Mouse (Mus musculus): ENCODE results near the gene Gpr162. TPM values are rescaled to one million over a fixed set of nuclear protein-coding genes. Genes with fewer than 3 reads are reported as not detected.
"Not testable (repeated sequence)": the region's sequence is repeated elsewhere in the genome, so short reads cannot be mapped to it uniquely, and the experiment has no call there.

Gene Gpr162
- polyA plus RNA-seq, 1 experiment from 2014 or later: 70.2 TPM

- H3K36me3 ChIP-seq (ENCODE audit: inconsistent target); H3K79me2 ChIP-seq (ENCODE audit: inconsistent target); H3K4me3 ChIP-seq (ENCODE audit: inconsistent target): not testable (repeated sequence)
- H3K27ac ChIP-seq: peak overlapping the region; percentile 77
- 100% methylated on average over 1 of the region's 2 CpGs for WGBS (ENCODE audit: missing documents)
Measured at GRCm38 (mm10) chr6:124894113-124894512, 30.3 kb upstream of the Gpr162 start.

DNA sequence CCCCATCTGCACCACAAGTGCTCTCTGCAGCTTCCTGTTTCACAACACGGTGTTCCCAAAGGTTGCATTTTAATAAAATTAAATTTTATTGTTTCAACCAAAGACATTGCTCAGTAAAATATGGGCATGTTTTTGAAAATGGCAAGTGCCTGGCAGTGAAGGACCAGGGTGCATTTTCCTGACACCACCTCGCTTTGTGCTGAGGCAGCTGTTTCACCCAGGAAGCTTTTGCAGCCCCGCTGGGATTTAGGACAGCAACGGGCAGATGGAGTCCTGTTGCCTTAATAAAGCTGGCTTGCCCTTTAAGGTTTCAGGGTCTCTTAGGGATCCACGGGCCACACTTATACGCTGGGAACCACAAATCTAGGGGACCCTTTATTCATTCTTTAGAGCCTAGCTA is 27.2 kb upstream of the Gpr162 start:
- Histone ChIP-seq H3K79me2 (ENCODE audit: inconsistent target) (no peaks in the 10 kb centered on the region; the same call in 1 of the 2 replicates), H3K27ac (no peak overlapping the region), H3K4me3 (ENCODE audit: inconsistent target) (no peak overlapping the region), H3K36me3 (ENCODE audit: inconsistent target) (no peaks in the 10 kb centered on the region)
- WGBS (ENCODE audit: missing documents): 64% methylated on average over 6 of the region's 6 CpGs

DNA sequence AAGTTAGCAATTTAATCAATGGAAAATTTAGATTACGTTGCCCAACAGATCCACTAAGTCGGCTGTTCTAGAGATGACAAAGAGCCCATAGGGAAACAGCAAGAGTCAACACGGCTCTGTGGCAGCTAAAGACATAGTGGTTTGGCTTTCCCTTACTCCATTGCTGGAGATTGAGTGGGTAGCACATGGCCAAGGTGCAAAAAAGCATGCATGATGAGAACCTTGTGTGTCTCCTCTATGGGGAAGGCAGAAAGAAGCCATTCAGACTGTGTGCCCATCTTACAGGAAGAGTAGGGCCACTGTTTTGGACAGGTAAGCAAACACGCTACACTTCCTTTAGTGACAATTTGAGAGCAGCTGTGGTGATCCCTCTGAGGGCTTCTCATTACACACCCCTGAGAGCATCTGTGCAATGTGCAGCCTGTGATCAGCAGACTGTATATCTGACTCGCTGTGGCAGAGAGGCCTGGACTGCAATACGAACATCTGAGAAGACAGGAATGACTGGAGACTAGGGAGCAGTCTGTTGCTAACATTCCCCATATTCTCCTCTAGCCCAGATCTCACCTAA is 24.9 kb upstream of the Gpr162 start:
- Histone ChIP-seq H3K79me2 (ENCODE audit: inconsistent target) (no peaks in the 10 kb centered on the region; the same call in 1 of the 2 replicates), H3K36me3 (ENCODE audit: inconsistent target) (no peaks in the 10 kb centered on the region), H3K4me3 (ENCODE audit: inconsistent target) (no peak overlapping the region), H3K27ac (no peak overlapping the region)
- 92% methylated on average over 5 of the region's 6 CpGs for WGBS (ENCODE audit: missing documents)

DNA sequence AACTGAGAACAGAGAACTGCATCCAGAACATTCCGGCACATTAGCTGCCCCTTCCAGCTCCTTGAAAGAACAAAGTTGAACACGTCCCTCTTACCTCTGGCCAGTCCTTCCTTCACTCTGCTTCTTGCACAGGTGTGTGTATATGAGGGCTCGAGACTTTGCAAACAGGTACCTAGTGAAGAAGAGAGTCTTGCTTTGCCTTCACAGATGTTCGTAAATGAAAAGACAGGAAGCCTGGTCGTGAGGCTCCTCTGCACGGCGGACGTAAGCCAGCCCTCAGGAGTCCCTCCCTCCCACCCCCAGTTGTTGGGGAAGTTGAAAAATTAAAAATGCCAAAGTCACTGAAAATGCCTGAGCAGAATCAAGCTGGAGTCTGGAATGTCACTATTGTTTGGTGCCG is 24.2 kb upstream of the Gpr162 start, which contains the start of gene Cd4:
Cd4 (minus strand) TSS at position 236 of the 400 bp plus-strand sequence.
- Histone ChIP-seq H3K4me3 (ENCODE audit: inconsistent target) (no peak within 1 kb of the TSS), H3K36me3 (ENCODE audit: inconsistent target) (no peaks in the 10 kb centered on the region), H3K27ac (no peak within 1 kb of the TSS), H3K79me2 (ENCODE audit: inconsistent target) (no peaks in the 10 kb centered on the region; the same call in 1 of the 2 replicates)
- 67% methylated on average over 9 of the region's 9 CpGs for WGBS (ENCODE audit: missing documents)

DNA sequence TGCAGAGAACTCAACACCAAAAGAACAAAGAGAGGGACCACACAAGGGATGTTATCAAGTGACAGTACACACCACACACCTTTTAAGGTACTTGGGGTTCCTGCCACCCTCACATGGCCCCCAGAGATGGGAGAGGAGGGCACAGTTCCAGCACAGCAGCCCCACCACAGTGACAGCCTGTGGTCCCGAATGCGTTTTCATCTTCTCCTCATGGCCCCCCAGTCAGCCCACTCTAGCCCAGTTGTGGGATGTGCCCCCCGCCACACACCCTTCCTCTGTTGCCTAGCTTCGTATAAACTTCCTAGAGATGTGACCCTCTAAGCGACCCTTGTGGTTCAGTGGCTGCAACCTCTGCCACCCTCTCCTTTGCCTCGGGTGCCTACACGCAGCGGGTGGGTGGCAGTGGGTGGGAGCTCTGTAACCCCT is 22.2 kb upstream of the Gpr162 start:
- Histone ChIP-seq H3K36me3 (ENCODE audit: inconsistent target) (no peaks in the 10 kb centered on the region), H3K79me2 (ENCODE audit: inconsistent target) (no peaks in the 10 kb centered on the region; the same call in 1 of the 2 replicates), H3K4me3 (ENCODE audit: inconsistent target) (no peak overlapping the region), H3K27ac (no peak overlapping the region)
- WGBS (ENCODE audit: missing documents): 85% methylated on average over 8 of the region's 8 CpGs

DNA sequence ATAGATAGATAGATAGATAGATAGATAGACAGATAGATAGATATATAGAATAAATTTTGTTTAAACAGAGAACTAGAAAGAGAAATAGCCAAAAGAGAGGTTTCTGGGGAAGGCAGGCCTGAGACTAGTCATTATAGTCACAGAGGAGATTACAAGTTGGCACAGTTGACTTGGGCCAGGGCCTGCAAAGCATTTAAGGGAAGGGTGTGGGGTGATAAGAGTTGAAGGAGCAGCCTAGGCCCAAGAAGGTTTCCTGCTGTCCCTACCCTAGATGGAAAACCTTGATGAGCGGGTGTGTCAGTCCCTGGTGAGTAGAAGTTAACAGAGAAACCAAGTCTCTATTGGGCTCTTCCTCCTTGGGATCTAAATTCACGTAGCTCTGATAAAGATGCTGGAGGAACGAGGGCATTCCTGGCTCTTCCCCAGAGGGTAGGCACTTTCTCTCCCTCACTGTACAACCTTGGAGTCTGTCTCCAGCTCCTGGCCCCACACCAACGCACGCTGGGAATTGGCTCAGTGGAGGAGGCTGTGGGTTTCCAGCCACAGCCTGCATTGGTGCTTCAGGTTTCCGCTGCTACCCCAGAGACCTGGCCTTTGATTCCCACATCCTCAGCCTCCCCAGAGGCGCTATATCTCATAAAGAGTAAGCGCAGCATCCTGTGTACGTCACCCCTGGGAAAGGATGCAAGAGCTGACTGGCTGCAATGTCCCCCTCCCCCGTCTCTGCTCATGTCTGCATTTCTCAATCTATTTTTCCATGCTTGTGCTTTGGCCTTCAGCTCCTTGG is 21.1 kb upstream of the Gpr162 start:
- 92% methylated on average over 10 of the region's 10 CpGs for WGBS (ENCODE audit: missing documents)
- Histone ChIP-seq H3K4me3 (ENCODE audit: inconsistent target) (no peak overlapping the region), H3K27ac (no peak overlapping the region), H3K36me3 (ENCODE audit: inconsistent target) (no peaks in the 10 kb centered on the region), H3K79me2 (ENCODE audit: inconsistent target) (no peaks in the 10 kb centered on the region; the same call in 1 of the 2 replicates)

GRCm38 (mm10) chr6:124883351-124883750 is 19.6 kb upstream of the Gpr162 start:
- H3K27ac ChIP-seq: no peak overlapping the region
- H3K4me3 ChIP-seq (ENCODE audit: inconsistent target): no peak overlapping the region
- 82% methylated on average over 6 of the region's 10 CpGs for WGBS (ENCODE audit: missing documents)
- no peaks in the 10 kb centered on the region; the same call in 1 of the 2 replicates for H3K79me2 ChIP-seq (ENCODE audit: inconsistent target)
- H3K36me3 ChIP-seq (ENCODE audit: inconsistent target): no peaks in the 10 kb centered on the region

GRCm38 (mm10) chr6:124881821-124882220 is 18.0 kb upstream of the Gpr162 start:
- WGBS (ENCODE audit: missing documents): 94% methylated on average over 9 of the region's 9 CpGs
- Histone ChIP-seq H3K79me2 (ENCODE audit: inconsistent target) (no peaks in the 10 kb centered on the region; the same call in 1 of the 2 replicates), H3K27ac (no peak overlapping the region), H3K36me3 (ENCODE audit: inconsistent target) (no peaks in the 10 kb centered on the region), H3K4me3 (ENCODE audit: inconsistent target) (no peak overlapping the region)

- Histone ChIP-seq H3K27ac (no peak overlapping the region), H3K4me3 (ENCODE audit: inconsistent target) (no peak overlapping the region), H3K36me3 (ENCODE audit: inconsistent target) (no peaks in the 10 kb centered on the region), H3K79me2 (ENCODE audit: inconsistent target) (no peaks in the 10 kb centered on the region)
- WGBS (ENCODE audit: missing documents): 72% methylated on average over 6 of the region's 6 CpGs
Measured at GRCm38 (mm10) chr6:124879390-124879789, 15.6 kb upstream of the Gpr162 start.

DNA sequence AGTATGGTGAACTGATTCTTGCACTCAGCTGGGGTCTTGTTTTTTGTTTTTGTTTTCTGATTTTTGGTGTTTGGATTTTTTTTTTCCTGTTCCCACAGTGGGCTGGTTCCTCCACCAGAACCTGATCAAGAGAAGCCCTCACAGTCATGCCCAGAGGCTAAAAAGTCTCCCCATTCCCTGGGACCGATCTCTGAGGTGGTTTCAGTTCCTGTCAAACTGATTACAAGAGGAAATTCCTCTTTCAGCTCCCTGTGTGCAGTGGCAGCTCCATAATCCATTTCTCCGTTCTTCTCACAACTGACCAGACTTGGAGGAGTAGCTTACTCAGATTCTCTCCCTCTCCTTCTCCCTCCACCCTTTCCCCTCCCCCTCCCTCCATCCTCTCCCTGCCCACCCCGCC is 10.6 kb upstream of the Gpr162 start:
- no peaks in the 10 kb centered on the region for H3K36me3 ChIP-seq (ENCODE audit: inconsistent target)
- peak overlapping the region; percentile 36 for H3K27ac ChIP-seq
- WGBS (ENCODE audit: missing documents): 0% methylated on average over 2 of the region's 3 CpGs

DNA sequence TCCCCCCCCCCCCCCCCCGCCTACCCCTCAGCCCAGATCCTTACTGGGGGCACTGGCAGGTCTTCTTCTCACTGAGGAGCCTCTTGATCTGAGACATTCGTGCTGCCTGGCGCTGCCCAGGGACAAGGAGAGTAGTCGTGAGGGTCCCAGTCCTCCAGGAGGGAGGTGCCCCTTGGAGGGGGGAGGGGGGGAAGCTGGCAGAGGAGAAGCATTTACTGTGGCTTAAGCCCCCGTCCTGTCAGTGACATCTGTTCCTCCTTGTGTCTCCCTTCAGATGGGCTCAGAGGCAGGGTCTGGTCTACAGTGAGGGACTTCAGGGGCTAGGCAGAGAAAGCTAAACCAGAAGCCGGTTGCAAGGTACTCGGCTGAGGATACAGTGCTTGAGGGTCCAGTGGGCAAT is 2.8 kb upstream of the Gpr162 start:
- 89% methylated on average over 6 of the region's 7 CpGs for WGBS (ENCODE audit: missing documents)
- Histone ChIP-seq H3K4me3 (ENCODE audit: inconsistent target) (no peak overlapping the region), H3K36me3 (ENCODE audit: inconsistent target) (peaks cover 2% of the 10 kb centered on the region; the same call in 1 of the 2 replicates), H3K79me2 (ENCODE audit: inconsistent target) (peaks cover 18% of the 10 kb centered on the region; the same call in 1 of the 2 replicates), H3K27ac (no peak overlapping the region)

More for the DNA sequence above, 10.6 kb upstream of the Gpr162 start:
- Histone ChIP-seq H3K79me2 (ENCODE audit: inconsistent target) (no peaks in the 10 kb centered on the region), H3K4me3 (ENCODE audit: inconsistent target) (no peak overlapping the region)

DNA sequence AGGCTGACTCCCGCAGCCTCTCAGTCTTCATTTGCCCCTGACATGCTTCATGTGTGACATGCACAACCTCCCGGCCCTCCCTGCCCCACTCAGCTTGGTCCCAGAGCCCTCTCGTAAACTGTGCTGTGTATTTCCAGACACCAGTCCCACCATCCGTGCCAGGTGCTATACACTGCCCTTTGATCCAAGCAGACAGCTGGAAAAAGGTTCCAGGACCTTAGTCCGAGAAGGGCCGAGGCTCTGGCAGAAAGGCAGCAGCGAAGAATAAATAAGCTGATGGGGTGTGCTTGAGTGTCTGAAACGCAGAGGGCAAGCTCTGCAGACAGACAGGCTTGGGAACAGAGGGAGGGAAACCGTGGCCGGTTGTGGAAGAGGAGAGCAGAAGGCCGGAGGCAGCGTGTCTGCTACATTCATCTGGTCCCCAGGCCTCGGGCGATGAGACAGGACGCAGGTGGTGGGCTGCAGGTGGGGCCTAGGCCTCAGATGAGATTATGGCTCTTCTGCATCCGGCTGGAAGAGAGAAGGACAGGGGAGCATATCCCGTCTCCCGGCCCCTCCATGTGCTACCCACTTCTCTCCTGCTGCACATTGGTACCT is 2.1 kb upstream of the Gpr162 start:
- peaks cover 25% of the 10 kb centered on the region; the same call in 1 of the 2 replicates for H3K79me2 ChIP-seq (ENCODE audit: inconsistent target)
- H3K4me3 ChIP-seq (ENCODE audit: inconsistent target): no peak overlapping the region
- 96% methylated on average over 17 of the region's 18 CpGs for WGBS (ENCODE audit: missing documents)
- H3K27ac ChIP-seq: no peak overlapping the region
- H3K36me3 ChIP-seq (ENCODE audit: inconsistent target): peaks cover 9% of the 10 kb centered on the region; the same call in 1 of the 2 replicates

DNA sequence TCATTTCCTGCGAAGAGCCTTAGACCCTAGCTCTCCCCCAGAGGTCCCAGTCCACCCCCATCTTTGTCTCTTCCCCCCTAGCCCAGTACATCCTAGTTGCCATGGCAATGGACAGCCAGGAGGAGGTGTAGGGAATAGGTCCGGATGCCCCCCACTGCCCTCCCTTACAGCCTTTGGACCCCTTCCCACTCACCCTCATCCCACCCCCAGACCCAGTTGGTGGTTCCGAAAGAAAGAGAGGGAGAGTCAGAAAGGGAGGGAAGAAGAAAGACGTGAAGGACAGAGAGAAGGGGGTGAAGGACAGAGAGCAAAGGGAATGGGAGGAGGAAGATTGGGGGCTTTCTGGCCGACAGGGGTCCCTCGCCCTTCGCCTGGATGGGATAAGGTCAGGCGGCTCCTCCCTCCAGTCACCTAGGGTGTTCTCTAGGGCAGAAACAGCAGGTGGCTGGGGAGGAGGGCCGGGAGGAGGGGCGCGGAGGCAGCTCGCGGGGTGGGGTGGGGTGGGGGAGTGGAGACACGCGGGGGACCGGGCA is 592 bp downstream of the Gpr162 start:
- WGBS (ENCODE audit: missing documents): 4% methylated on average over 12 of the region's 16 CpGs
- peak overlapping the region; percentile 27; the same call in 1 of the 2 replicates for H3K27ac ChIP-seq
- H3K4me3 ChIP-seq (ENCODE audit: inconsistent target): peak overlapping the region; percentile 69
- H3K36me3 ChIP-seq (ENCODE audit: inconsistent target): peaks cover 19% of the 10 kb centered on the region; the same call in 1 of the 2 replicates
- H3K79me2 ChIP-seq (ENCODE audit: inconsistent target): peaks cover 25% of the 10 kb centered on the region; the same call in 1 of the 2 replicates

GRCm38 (mm10) chr6:124862406-124863124 is 1.2 kb downstream of the Gpr162 start:
- WGBS (ENCODE audit: missing documents): 16% methylated on average over 8 of the region's 8 CpGs
- Histone ChIP-seq H3K4me3 (ENCODE audit: inconsistent target) (peak overlapping the region; percentile 69), H3K36me3 (ENCODE audit: inconsistent target) (peaks cover 19% of the 10 kb centered on the region; the same call in 1 of the 2 replicates), H3K27ac (0 out of 2 replicates have a peak overlapping the region, but pooled peaks have one; percentile 27), H3K79me2 (ENCODE audit: inconsistent target) (peaks cover 25% of the 10 kb centered on the region; the same call in 1 of the 2 replicates)

Measured in macrophage (primary cell).